ENCODE assay signal across 8 mouse cellular contexts in genomic region chr3:5860237-5860636, GRCm38 (mm10).
DNase-seq lines count a peak whose midpoint lies in the region; TF ChIP-seq lines count a peak whose summit lies in the region.
"Not testable (repeated sequence)": the region's sequence is repeated elsewhere in the genome, so short reads cannot be mapped to it uniquely, and the experiment has no call there.

No protein-coding gene starts in this region.

- not testable (repeated sequence) for H3K36me3 ChIP-seq in kidney, adult 2 months (ENCODE audit: control insufficient read depth, insufficient read depth, low read length)

- not testable (repeated sequence) for H3K4me1 ChIP-seq in kidney, adult 2 months (ENCODE audit: control insufficient read depth, insufficient read depth, low read length)

- TF ChIP-seq CTCF in kidney, adult 2 months (conservative IDR thresholded peaks at IDR 0.05; ENCODE audit: insufficient read depth, insufficient read length, low read depth, low read length) = not testable (repeated sequence)

- H3K27ac ChIP-seq in kidney, adult 2 months (ENCODE audit: insufficient read depth, low read depth, low read length) = not testable (repeated sequence)

- intact Hi-C loops in gastrocnemius, postnatal 14 days (cut with DNase I; ENCODE audit: low total_unique reads) = not testable (repeated sequence)

- DNase-seq in CD8-positive naive resting alpha-beta T cell, adult 2 months (ENCODE audit: low read depth in 2 of 2, low spot score in 2 of 2) = peak; percentile 100
- peak; percentile 100 for DNase-seq in cerebellum, adult 9-10 months
- peak; percentile 89 for DNase-seq in gastrocnemius, postnatal 14 days
- DNase-seq in kidney, adult 2 months = peak; percentile 100
- DNase-seq in layer of hippocampus, postnatal 25 days (ENCODE audit: extremely low spot score in 1 of 2, low spot score in 1 of 2) = peak; percentile 100
- DNase-seq in lung, postnatal 14 days = peak; percentile 100
- peak; percentile 100 for DNase-seq in right cerebral cortex, postnatal 36 days (ENCODE audit: low spot score in 2 of 2)
- peak; percentile 97 for DNase-seq in thymus, postnatal 4 days

- not testable (repeated sequence) for H3K27me3 ChIP-seq in kidney, adult 2 months (replicated peaks; ENCODE audit: control insufficient read depth, insufficient read depth, low read length)

- not testable (repeated sequence) for H3K4me3 ChIP-seq in kidney, adult 2 months (ENCODE audit: insufficient read depth, low read depth, low read length)

- WGBS in kidney, adult 2 months = 33% methylated on average over 20 of the region's 20 CpGs

- TF ChIP-seq POLR2A in kidney, adult 2 months (IDR thresholded peaks at IDR 0.05; ENCODE audit: low read depth, low read length) = not testable (repeated sequence)
